Mouse (Mus musculus) heart, postnatal 0 days (tissue): ENCODE results near the gene Cpne6.

Experiments
- CTCF ChIP-seq: IDR thresholded peaks from 2 replicates; pipeline ENCODE4 v1.5.1; 2016; ENCODE audit warnings: antibody characterized with exemption, control low read depth, low read depth
- EP300 ChIP-seq: IDR thresholded peaks from 2 replicates; pipeline ENCODE4 v1.6.1; 2016; ENCODE audit warnings: antibody characterized with exemption, low read depth

DNA sequence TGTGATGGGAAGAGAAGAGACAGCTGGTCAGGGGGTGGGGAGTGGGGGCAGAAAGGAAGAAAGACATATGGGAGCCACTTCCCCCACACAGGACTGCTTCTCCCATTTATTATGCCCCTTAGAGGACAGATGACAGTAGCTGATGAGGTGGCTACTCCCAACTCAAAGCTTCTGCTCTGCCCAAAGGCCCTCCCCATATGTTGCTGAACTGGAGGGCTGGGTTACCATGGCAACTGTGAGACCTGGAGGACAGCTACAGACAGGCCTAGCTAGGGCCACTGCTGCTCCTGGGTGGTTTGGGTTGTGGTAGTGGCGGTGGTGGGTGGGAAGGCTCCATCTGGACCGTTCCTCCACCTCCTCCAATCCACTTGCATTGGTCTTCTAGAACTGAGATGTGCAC is 8.7 kb downstream of the Cpne6 start:
- TF ChIP-seq CTCF (no peak), EP300 (no peak)
